Mouse (Mus musculus) cortical plate, adult 2 months (tissue): ENCODE measurements around the gene Gm14226. TPM values are rescaled to one million over a fixed set of nuclear protein-coding genes. Genes with fewer than 3 reads are reported as not detected.

Experiments used
- H3K27ac ChIP-seq: fragments of 200-500 bp; 2 replicates; pipeline ENCODE4 v1.5.1; 2012; ENCODE audit warnings: low read length, control low read depth, inconsistent platforms; ENCODE audit not compliant: insufficient read depth
- H3K4me1 ChIP-seq: fragments of 200-500 bp; 2 replicates; pipeline ENCODE4 v1.6.1; 2011; ENCODE audit warnings: low read length; ENCODE audit not compliant: control insufficient read depth, insufficient read depth
- H3K4me3 ChIP-seq: fragments of 200-500 bp; 2 replicates; pipeline ENCODE4 v1.5.1; 2011; ENCODE audit warnings: mild to moderate bottlenecking, low read length, control low read depth; ENCODE audit not compliant: insufficient read depth
- CTCF ChIP-seq: fragments of 200-500 bp; IDR thresholded peaks from 2 replicates; pipeline ENCODE4 v1.5.1; 2011; ENCODE audit warnings: mild to moderate bottlenecking, control low read depth, low read length; ENCODE audit not compliant: insufficient read depth; ENCODE audit errors: extremely low read depth
- POLR2A ChIP-seq: fragments of 200-500 bp; IDR thresholded peaks from 2 replicates; pipeline ENCODE4 v1.6.1; 2011; ENCODE audit warnings: mild to moderate bottlenecking, low read length, control low read depth; ENCODE audit not compliant: insufficient read depth; ENCODE audit errors: extremely low read depth
- polyA plus RNA-seq: library from polyadenylated mRNA; depleted of rRNA; stranded (reverse); fragments of >200 nt; gene quantifications from 2 replicates; pipeline ENCODE4 v1.2.3, GENCODE M21; 2012; rRNA removed

Gm14226 gene
- polyA plus RNA-seq, 1 experiment, result 0.15 TPM

DNA sequence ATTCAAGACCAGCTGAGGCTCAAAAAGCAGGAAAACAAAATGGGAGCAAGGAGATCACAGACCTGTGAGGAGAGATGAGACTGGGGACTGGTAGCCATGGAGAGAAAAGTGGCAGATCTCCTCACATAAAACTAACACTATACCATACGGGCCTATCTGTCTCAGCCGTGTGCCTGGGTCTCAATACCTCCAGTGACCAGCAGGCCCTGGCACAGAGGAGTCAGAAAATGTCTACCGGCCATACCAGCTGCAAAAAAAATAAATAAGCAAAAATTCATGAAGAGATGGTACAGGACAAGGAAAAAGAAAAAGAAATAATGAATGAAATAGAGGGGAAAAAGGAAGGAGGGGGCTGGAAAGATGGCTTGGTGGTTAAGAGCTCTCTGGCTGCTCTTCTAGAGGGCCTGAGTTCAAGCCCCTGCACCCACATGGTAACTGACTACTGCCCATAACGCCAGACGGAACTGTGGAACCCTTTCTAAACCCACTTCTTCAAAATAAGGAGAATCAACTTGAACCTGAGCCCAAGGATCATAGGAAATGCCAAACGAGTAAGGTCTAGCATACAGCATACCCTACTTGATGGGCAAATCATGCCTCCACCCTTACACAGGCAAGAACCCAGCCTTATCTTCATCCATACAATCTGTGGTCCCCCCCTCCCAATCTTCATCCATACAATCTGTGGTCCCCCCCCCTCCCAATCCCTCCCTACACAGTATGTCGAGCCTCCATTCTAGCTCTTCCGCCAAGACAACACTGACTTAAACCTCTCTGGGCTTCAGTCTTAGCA is 54.5 kb downstream of the Gm14226 start:
- Histone ChIP-seq H3K4me3 (no peak overlapping the region), H3K4me1 (peaks cover 4% of the 10 kb centered on the region; the same call in 1 of the 2 replicates), H3K27ac (no peak overlapping the region)
- TF ChIP-seq POLR2A (no peak), CTCF (no peak)

DNA sequence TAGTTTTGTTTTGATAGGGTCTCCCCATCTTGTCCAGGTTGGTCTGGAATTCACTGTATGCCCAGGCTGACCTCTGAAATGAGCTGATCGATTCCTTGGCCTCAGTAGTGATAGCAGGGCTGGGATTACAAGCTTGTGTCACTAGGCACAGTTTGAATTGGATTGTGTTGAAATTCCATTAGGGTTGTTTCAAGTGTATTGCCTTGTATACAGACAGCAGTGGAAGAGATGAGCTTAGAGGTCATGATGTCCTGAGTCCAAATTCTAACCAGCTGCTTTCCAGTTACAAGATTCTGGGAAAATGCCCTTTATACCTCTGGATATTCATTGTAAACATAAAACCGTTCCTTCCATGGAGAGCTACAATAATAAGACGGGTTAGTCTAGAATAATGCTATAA is 55.3 kb downstream of the Gm14226 start:
- peak overlapping the region; percentile 42; the same call in 1 of the 2 replicates for H3K4me3 ChIP-seq
- H3K27ac ChIP-seq, result no peak overlapping the region
- no peak for TF ChIP-seq POLR2A
- TF ChIP-seq CTCF, result no peak
- peaks cover 4% of the 10 kb centered on the region; the same call in 1 of the 2 replicates for H3K4me1 ChIP-seq

DNA sequence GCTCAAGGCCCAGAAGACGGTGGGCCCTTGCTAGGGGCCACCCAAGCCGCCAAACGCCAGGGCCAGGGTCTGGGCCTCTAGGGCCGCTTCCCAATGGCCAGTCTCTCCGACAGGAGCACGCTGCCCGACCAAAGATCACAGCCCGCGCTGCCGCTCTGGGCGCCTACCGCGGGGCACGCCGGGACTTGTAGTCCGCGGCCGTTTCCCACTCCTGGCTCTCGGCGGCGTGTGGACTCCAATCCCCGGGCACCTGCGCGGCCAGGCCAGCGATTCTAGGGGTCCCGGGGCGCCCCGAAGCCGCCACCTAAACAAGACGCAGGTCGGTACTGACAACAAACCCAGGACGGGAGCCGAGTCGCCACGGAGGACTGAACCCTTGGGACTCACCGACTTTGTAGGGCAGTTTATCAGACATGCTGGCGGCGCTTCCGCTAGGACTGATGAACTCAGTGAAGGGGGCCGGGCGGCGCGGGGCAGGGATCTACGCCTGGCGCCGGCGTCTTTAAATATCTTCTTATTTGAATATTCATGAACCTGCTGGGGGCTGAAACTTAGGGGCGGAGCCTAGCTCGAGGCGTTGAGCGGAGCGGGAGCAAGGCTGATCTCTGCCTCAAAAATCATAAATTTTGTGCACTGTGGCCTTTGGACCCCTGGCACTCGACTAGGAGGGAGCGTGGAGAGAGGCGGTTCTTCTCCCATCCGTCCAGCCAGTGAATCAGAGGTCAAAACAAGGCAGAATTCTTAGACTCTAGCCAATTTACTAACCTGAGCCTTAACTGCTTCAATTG is 56.1 kb downstream of the Gm14226 start, which contains the start of gene Ahcy:
Ahcy (minus strand) TSS at position 520 of the 788 bp plus-strand sequence.
- Histone ChIP-seq H3K4me1 (peaks cover 4% of the 10 kb centered on the region; the same call in 1 of the 2 replicates), H3K27ac (peak within 1 kb of the TSS; percentile 52), H3K4me3 (peak within 1 kb of the TSS; percentile 42)
- TF ChIP-seq CTCF (no peak), POLR2A (peak; percentile 67)

DNA sequence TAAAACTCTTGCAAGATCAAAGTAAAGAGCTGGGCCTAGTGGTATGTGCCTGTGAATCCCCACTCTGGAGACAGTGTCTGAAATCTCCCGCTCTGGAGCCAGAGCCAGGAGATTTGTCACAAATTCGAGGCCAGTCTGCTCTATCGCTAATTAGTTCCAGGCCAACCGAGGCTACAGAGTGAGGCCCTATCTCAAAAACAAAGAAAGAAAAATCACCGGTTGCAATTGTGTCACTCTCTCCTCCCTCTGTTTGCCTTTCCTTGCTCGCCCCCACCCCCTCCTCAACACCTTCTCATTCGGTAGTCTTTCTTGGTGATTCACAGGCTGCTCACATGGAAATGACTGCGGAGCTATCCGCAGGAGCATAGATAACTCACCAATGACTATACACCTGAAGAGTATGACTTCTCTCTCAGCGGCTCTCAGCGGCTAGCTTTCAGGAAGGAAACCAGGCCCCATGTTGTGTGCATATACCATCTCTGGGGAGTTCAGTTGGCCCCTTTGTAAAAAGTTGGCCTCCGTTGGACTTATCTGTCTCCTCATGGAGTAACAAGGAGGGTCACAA is 56.8 kb downstream of the Gm14226 start:
- peak overlapping the region; percentile 42 for H3K4me3 ChIP-seq
- no peak for TF ChIP-seq POLR2A
- TF ChIP-seq CTCF, result no peak
- H3K27ac ChIP-seq, result peak overlapping the region; percentile 52; the same call in 1 of the 2 replicates
- H3K4me1 ChIP-seq, result peaks cover 4% of the 10 kb centered on the region; the same call in 1 of the 2 replicates

DNA sequence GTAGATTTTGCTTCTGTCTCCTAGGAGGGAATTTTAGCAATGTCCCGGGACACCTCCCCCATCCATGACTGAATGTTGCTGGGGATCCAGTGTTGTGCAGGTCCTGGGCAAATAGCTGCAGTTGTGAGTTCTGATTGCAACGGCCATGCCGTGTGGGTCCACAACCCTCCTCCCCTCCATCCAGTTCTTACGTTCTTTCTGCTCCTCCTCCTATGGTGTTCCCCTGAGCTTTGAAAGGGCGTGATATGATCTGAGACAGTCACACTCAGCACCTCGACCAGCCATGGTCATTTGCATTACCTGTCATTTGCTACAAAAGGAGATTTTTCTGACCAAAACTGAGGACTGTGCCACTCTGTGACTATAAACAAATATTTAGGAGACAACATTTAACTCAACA is 57.6 kb downstream of the Gm14226 start:
- TF ChIP-seq POLR2A, result no peak
- no peak for TF ChIP-seq CTCF
- Histone ChIP-seq H3K4me1 (peaks cover 4% of the 10 kb centered on the region; the same call in 1 of the 2 replicates), H3K4me3 (no peak overlapping the region; the same call in 1 of the 2 replicates), H3K27ac (no peak overlapping the region)

Other genes with a start within 250 kb of the Gm14226 start
- not detected in 2 replicates for gene Gm14214, start 248.2 kb upstream of the Gm14226 start, polyA plus RNA-seq
- gene Raly, start 227.2 kb upstream of the Gm14226 start, polyA plus RNA-seq, result 135 TPM in 2 replicates
- 0.54 TPM in 1 of 2 replicates, not detected in the other for gene a, start 226.9 kb upstream of the Gm14226 start, polyA plus RNA-seq
- gene Eif2s2, start 125.3 kb upstream of the Gm14226 start, polyA plus RNA-seq, result 36.2 and 36.5 TPM in 2 replicates
- gene Ahcy, start 56.2 kb downstream of the Gm14226 start, polyA plus RNA-seq, result 28.5 and 30.6 TPM in 2 replicates
- gene Itch, start 115.2 kb downstream of the Gm14226 start, polyA plus RNA-seq, result 18.5 and 20.6 TPM in 2 replicates
- 788 and 867 TPM in 2 replicates for gene Dynlrb1, start 218.3 kb downstream of the Gm14226 start, polyA plus RNA-seq